ENCODE assay signal across 17 mouse cellular contexts in genomic region chr2:57326091-57326490, GRCm38 (mm10).
"Had no signal": no experiment of that assay in that cellular context is flagged by ENCODE, and none has a peak within 500 bp of the region (broad histone marks: within the 10 kb centered on the region; RNA-seq: fewer than 3 reads in every experiment).

No protein-coding gene starts in this region.

- H3K27me3 ChIP-seq: lung, embryonic 15.5 days; megakaryocyte, embryonic 14.5 days; midbrain, embryonic 13.5 days; midbrain, embryonic 15.5 days; neural tube, embryonic 12.5 days; stomach, embryonic 15.5 days had no signal

- H3K9me3 ChIP-seq: lung, embryonic 15.5 days; megakaryocyte, embryonic 14.5 days; midbrain, embryonic 13.5 days; midbrain, embryonic 15.5 days; neural tube, embryonic 12.5 days; stomach, embryonic 15.5 days had no signal

- H3K4me2 ChIP-seq: lung, embryonic 15.5 days; midbrain, embryonic 11.5 days; midbrain, embryonic 13.5 days; midbrain, embryonic 15.5 days; neural tube, embryonic 12.5 days; stomach, embryonic 15.5 days had no signal

- H3K4me1 ChIP-seq: lung, embryonic 15.5 days; midbrain, embryonic 13.5 days; midbrain, embryonic 15.5 days; neural tube, embryonic 12.5 days; stomach, embryonic 15.5 days had no signal

- ATAC-seq: lung, postnatal 0 days; midbrain, embryonic 13.5 days; midbrain, embryonic 15.5 days had no signal

- H3K4me3 ChIP-seq: lung, embryonic 15.5 days; megakaryocyte, embryonic 14.5 days; midbrain, embryonic 13.5 days; midbrain, embryonic 15.5 days; neural tube, embryonic 12.5 days; stomach, embryonic 15.5 days had no signal

- H3K9ac ChIP-seq: lung, embryonic 15.5 days; midbrain, embryonic 13.5 days; midbrain, embryonic 15.5 days; neural tube, embryonic 12.5 days; stomach, embryonic 15.5 days had no signal

- DNase-seq: lung, adult 2 months; lung, postnatal 14 days; lung, postnatal 36 days; right cerebral cortex, postnatal 14 days; thymus, adult 2 months; thymus, postnatal 25 days; thymus, postnatal 4 days had no signal

- H3K36me3 ChIP-seq: lung, embryonic 15.5 days; midbrain, embryonic 13.5 days; midbrain, embryonic 15.5 days; neural tube, embryonic 12.5 days; stomach, embryonic 15.5 days had no signal

- H3K27ac ChIP-seq: lung, embryonic 15.5 days; macrophage; midbrain, embryonic 13.5 days; midbrain, embryonic 15.5 days; neural tube, embryonic 12.5 days; stomach, embryonic 15.5 days; stomach, postnatal 0 days had no signal
